Mouse (Mus musculus) kidney, adult 2 months (tissue): Measurements from ENCODE around the gene Paip2b.

Experiments used
- CTCF ChIP-seq: fragments of 200-500 bp; conservative IDR thresholded peaks from 2 replicates; pipeline ENCODE4 v1.5.1; 2011; ENCODE audit warnings: low read depth, mild to moderate bottlenecking, control low read depth, low read length, moderate library complexity, mixed read lengths; ENCODE audit not compliant: insufficient read depth, insufficient read length
- POLR2A ChIP-seq: fragments of 200-500 bp; IDR thresholded peaks from one replicate; pipeline ENCODE4 v1.6.1; 2011; ENCODE audit warnings: low read depth, low read length, control low read depth

GRCm38 (mm10) chr6:83802846-83803245, 28.7 kb downstream of the Paip2b start:
- no peak for TF ChIP-seq POLR2A
- TF ChIP-seq CTCF: no peak
